Mouse (Mus musculus) adrenal gland, adult 18-20 months (tissue): ENCODE data around the gene Tcf7l2. TPM values are rescaled to one million over a fixed set of nuclear protein-coding genes. Genes with fewer than 3 reads are reported as not detected.

Experiments used
- DNase-seq, 2 experiments: peaks; one replicate each; pipeline ENCODE4 v3.0.0; 2021 to 2022; ENCODE audit warnings: low spot score in 2 of 2
- long read RNA-seq, 2 experiments: library from polyadenylated mRNA; stranded (forward); transcript quantifications; one replicate each; pipeline ENCODE4 v2.0.0; 2021
- total RNA-seq, 2 experiments: library from RNA; stranded (reverse); gene quantifications; 1 replicate in 1 of 2; 2 replicates in 1 of 2; pipeline ENCODE4 v1.2.3; 2021

Gene Tcf7l2
- 10 to 100 TPM; 16.0 to 17.3 TPM for total RNA-seq
- long read RNA-seq, experiment 1, partial matches to known transcripts = 2 of 3 reads
- long read RNA-seq, experiment 1, other reads (novel, unspliced or antisense) = 1 of 3 reads
- long read RNA-seq, experiment 2, partial matches to known transcripts = 5 of 5 reads
- long read RNA-seq, experiment 2, other reads (novel, unspliced or antisense) = 0 of 5 reads

DNA sequence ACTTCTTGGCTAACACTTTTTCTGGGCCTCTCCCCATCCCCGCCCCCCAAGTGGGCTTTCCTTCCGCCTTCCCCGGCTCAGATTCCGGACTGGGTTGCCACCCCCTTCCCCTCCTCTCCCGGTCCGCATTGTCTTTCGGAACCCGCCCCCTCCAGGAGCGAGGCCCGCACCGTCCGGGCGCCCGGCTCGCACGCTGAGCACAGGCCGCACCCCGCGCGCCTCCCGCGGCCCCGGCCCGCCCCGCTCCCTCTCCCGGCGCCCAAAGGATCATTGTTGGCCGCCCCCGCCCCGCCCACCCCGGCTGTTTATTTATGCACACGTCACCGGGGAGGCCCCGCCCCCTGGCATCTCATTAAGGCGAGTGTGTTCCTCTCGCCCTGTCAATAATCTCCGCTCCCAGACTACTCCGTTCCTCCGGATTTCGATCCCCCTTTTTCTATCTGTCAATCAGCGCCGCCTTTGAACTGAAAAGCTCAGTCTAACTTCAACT is at the start of gene Tcf7l2:
Tcf7l2 (plus strand) TSS at position 382 of the 490 bp plus-strand sequence.
- DNase-seq = peak; percentile 85 to 86

DNA sequence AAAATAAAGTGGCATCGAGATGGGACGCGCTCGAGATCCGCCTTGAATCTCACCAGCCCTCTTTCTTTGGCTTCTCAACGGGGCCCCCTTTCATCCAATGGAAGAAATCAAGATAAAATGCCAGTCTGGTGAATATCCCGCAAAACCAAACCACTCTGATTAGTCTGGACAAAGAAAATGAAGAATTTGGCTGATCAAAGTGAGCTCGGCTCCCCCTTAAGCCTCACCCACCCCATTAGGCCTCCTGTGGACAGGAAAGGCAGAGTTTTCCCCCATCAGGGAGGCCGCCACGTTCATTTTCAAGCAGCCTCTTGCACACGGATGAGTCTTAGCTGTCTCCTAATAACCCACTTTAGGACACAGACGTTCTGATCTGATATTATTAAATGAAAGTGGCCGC is 47.0 kb upstream of the Tcf7l2 start:
- no peak for DNase-seq

DNA sequence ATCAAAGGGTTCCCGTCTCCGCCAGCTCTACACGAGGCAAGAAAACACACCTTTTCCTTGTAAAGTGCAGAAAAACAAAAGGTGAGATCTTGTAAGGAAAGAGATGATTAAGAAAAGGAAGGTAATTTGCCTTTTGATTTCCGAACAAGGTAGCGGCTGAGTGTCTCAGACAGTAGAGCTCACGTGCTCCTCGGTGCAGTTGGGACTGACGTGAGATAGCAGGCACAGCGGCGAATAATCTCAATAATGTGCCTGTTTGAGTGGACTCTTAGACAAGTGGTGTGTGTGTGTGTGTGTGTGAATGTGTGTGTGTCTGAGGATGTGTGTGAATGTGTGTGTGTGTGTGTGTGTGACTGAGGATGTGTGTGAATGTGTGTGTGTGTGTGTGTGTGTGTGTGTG is 46.2 kb upstream of the Tcf7l2 start:
- no peak for DNase-seq

DNA sequence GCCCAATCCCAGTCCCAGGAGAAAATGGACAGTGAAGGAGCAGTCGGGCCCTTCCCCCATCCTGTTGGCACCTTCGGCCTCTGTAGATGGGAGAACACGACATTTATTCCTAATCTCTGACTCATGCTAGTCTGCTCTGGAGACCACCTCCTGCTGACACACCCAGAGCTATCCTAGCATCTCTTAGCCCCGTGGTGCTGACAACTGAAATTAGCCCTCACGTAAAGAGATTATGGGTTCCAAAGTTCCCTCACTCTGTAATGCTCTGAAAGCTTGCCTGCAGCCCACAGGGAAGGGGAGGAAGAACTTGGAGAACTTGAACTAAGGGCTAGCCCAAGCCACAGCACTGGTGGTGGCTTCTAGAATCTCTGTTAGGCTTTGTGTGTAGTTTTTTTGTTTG is 42.7 kb upstream of the Tcf7l2 start:
- DNase-seq = no peak

- no peak for DNase-seq
These were observed 41.4 kb upstream of the Tcf7l2 start for GRCm38 (mm10) chr19:55700214-55700568.

GRCm38 (mm10) chr19:55700569-55701282 is 40.9 kb upstream of the Tcf7l2 start:
- DNase-seq = no peak

DNA sequence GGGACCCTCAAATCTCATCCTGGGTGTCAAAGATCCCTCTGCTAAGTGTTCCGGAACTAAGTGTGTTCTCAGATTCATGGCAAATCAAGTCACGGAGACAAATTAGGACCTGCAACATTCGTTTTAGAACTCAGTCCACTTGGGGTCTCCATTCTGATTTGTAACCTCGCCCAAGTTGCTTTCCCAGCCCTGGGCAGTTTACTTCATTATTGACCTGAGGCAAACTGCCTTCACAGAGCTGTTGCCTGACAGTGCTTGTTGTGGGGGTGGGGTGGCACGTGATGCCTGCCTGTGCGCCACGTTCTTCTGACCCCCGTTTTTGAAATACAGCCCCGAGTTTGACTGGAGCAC is 40.4 kb upstream of the Tcf7l2 start:
- no peak for DNase-seq

- DNase-seq = no peak
These were observed 39.5 kb upstream of the Tcf7l2 start for GRCm38 (mm10) chr19:55702081-55702480.

GRCm38 (mm10) chr19:55702716-55703115 is 38.9 kb upstream of the Tcf7l2 start:
- no peak for DNase-seq

DNA sequence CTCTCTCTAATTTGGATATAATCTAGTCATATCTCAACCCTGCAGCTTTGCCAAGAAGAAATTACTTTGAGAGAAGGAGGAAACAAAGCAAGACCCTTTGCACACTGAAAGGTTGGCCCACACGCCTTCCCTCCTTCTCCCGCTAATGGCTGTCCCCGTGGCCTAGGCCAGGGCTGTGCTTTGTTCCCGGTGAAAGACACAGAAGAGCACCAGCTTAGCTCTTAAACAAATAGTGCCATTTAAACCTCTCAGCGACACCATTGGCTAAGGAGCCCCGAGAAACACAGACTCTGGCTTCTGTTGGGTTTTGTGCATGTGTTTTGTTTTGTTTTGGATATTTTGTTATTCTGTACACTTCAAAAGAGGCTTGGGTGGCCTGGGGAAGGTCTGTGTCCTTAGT is 37.5 kb upstream of the Tcf7l2 start:
- no peak for DNase-seq

DNA sequence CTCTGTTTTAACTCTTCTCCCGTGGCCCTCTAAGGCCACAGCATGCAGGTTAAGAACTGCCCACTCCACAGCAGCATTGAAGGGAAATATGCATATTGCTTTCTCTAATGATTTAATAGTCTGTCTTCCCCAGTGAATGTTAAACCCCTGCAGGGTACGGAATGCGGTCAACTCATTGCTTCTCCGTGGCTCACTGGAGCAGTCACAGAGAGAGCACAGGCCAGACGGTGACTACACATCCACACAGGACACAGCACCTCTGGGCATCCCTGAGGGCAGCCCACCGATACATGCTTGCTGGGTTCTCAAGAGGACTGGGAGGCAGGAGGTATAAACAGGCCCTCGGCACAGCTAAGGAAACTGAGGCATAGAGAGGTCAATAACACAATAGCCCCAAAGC is 35.3 kb upstream of the Tcf7l2 start:
- no peak for DNase-seq

GRCm38 (mm10) chr19:55706806-55707205 is 34.8 kb upstream of the Tcf7l2 start:
- peak in 1 of 2 experiments; percentile 28 for DNase-seq

GRCm38 (mm10) chr19:55708031-55708554 is 33.5 kb upstream of the Tcf7l2 start:
- DNase-seq = no peak

- DNase-seq = no peak
These were observed 30.8 kb upstream of the Tcf7l2 start for GRCm38 (mm10) chr19:55710841-55711240.

DNA sequence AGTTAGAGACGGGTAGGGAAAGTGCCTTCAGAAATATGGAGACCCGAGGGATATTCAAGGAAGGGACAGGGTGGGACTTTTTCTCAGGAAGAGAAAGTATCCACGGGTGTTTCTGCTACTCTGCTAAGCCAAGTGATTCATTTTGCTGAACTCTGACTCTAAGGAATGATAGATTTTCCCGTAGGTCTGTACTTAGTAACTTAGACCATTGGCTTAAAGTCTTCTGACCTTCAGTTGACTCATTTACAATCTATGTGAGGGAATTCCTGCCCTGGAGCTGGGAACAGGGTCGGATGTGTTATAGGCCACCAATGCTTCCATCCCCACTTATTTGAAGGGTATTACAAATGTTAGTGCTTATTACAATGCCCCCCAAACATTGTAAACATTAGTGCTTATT is 29.9 kb upstream of the Tcf7l2 start:
- no peak for DNase-seq

- DNase-seq = peak in 1 of 2 experiments; percentile 10
These were observed 28.9 kb upstream of the Tcf7l2 start for GRCm38 (mm10) chr19:55712678-55713077.

DNA sequence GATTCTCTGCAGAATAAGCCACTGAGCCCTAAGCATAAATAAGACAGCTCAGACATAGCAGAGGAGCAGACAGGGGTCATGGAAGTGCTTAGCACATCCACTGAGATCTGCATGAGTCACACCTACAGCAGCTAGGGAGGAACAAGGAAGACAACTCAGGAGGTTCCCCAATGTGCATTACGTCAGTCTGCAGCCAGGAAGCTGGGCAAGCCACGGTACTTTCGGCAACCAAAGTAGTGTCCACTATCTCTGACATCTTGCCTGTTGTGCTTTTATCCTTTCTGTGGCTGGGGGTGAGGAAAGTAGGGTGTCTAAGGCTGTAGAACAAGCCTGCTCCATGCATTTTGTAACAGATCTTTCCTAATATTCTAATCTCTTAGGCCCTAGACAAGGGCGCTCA is 27.6 kb upstream of the Tcf7l2 start:
- DNase-seq = no peak

DNA sequence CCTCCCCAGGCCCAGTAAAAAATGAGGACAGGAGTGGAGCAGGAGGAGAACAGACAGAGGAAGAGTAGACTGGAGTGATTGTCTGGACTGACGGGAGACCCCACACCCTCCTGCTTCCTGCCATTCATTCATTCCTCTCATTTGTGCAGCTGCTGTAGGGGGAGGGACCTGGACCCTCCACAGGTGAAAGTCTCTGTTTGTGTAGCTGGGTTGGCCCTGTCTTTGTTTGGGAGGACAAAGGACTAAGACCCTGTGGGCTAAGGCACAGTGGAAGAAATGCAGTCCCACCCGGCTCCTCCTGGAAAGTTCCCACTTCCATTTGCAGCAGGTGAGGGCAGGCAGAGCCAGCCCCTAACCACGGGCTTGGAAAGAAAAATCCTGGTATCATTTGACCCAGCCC is 27.0 kb upstream of the Tcf7l2 start:
- no peak for DNase-seq

- DNase-seq = no peak
These were observed 22.5 kb upstream of the Tcf7l2 start for GRCm38 (mm10) chr19:55719083-55719482.

DNA sequence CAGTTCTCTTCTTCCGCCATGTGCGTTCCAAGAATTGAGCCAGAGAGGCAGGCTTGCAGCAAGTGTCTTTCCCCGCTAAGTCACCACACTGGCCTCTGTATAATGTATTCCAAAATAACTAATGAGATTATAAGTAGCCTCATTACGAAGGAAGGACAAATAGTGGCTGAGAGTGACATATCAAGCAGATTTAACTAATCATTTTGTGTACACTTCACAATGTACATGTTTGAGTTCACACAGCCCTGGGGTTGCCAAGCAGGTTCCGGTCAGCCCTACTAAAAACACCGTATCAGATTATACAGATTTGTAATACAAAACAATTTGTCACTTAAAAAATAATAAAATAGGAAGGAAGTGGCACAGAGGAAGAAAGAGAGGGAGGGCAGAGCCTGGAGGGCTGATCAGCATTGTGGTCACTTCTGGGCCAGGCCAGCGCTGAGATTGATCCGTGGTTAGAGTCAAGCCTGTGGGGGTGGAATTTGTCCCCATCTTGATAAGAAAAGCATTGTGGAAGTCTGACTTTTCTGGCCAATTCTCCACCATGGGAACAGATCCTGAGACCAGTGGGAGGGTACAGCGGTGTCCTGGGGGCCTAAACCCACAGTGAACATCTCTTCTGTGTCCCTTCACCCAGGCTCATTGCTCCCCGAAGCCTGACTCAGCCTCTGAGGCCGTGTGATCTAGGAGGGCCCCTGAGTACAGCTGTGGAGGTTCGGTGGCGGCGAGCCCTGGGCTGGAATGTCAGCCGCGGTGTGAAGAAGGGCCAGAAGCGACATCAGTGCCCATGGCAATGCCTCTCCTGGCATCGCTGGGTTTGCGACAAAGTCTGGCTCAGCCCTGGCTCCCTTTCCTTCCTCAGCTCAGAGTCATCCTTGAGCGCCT is 21.9 kb upstream of the Tcf7l2 start:
- DNase-seq = no peak

DNA sequence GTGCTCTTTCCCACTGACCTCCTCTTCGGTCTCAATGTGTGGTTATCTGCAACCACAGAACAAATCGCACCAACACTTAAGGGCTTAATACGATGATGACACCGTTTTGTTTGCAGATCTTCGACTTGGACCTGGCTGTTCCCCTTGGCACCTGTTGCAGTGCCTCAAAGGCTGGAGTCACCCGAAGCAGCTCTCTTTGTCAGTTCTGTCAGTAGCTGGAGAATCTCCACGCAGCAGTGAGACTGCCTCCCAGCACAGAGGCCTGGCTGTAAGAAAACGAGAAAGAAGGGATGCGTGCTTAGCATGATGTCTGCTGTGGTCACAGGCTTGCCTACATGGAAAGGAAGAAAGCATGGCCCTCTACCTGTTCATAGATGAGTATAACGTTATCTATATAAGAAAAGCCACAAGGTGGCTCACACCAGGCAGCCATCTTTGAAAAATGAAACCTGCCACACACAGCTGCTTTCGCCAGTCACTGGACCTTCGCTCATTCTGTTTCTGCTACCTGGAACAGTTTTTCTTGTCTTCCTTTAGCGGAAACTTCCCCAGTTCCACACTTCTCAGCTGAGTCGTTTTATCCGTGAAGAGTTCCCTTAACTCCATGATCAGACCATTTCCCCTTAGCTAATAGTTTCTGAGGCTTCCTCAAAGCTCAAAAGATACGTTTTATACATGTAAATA is 21.1 kb upstream of the Tcf7l2 start:
- DNase-seq = no peak
